Mouse (Mus musculus): ENCODE data around the gene Foxp1.

Foxp1 gene

GRCm38 (mm10) chr6:99019716-99020115, 502.8 kb downstream of the Foxp1 start:
- DNase-seq (ENCODE audit: low spot score), result no peak

DNA sequence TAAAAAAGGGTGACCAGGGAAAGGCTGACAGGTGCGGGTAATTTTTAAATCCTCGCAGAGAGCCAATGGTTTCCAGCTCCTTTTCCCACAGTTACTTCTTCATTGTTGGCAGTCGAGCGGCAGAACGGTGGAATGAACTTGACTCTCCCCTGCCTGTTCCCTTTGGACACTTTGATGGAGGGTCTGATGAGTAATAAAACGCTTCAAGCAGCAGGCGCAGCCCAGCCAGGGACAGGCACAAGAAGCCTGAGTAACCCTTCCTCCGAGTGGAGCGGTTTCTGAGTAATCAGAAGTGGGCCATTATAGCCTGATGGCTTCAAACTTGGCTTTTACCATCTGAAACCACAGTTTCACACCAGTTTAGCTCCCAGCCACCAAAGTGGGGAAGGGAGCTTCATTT, 503.3 kb downstream of the Foxp1 start:
- DNase-seq (ENCODE audit: low spot score), result no peak

GRCm38 (mm10) chr6:99013866-99014502, 508.5 kb downstream of the Foxp1 start:
- no peak for DNase-seq (ENCODE audit: low spot score)

- DNase-seq (ENCODE audit: low spot score), result no peak
These were observed 509.2 kb downstream of the Foxp1 start for GRCm38 (mm10) chr6:99013119-99013865.

DNA sequence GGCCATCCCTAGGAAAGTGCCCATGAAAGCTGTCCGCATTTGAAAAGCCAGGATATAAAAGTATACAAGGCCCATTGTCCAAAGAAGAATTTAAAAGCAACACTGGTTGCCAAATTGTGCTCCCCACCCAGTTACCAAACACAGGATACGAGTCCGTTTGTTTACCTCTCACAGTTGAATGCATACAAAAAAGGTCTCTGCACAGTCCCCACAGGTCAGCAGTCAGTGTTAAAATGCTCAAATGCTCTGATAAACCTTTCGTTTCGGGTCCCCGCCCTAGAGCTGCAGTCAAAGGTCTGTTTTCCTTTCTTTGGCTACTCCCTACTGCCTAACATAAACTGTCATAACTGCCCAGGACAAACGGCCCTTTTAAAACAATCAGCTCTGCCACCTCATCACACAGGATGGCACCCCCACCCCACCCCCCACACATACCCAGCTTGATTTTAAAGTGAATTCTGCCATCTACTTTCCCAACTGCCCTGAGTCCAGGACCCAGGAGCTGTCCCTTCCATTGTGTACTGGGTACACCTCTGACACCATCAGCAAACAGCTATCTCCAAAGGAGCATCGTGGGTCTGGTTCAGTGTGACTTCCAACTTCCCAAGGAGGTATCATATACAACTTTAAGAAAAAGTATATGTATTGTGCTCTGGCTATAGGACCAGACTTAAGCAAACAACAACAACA, 510.5 kb downstream of the Foxp1 start:
- no peak for DNase-seq (ENCODE audit: low spot score)

- no peak for DNase-seq (ENCODE audit: low spot score)
These were observed 512.8 kb downstream of the Foxp1 start for GRCm38 (mm10) chr6:99009771-99010170.

DNA sequence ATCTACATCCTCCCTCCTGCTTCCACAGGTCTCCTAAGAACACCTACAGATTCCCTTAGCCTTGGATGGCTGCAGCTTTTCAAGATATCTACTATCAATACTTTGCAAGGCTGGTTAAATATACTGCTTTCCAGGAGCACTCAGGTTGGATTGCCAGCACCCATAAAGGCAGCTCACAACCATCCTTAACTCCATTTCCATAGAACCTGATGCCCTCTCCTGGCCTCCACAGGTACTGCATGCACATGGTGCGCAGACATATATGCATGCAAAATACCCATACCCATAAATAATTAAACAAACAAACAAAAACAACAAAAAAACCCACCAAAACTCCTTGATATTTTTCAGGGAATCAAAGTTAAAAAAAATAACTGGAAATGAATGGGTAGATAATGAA, 514.0 kb downstream of the Foxp1 start:
- DNase-seq (ENCODE audit: low spot score), result no peak

GRCm38 (mm10) chr6:99007542-99007941, 515.0 kb downstream of the Foxp1 start:
- no peak for DNase-seq (ENCODE audit: low spot score)

- DNase-seq (ENCODE audit: low spot score), result no peak
These were observed 518.1 kb downstream of the Foxp1 start for GRCm38 (mm10) chr6:99004255-99004997.

- DNase-seq (ENCODE audit: low spot score), result no peak
These were observed 519.3 kb downstream of the Foxp1 start for GRCm38 (mm10) chr6:99003108-99003709.

- no peak for DNase-seq (ENCODE audit: low spot score)
These were observed 520.9 kb downstream of the Foxp1 start for GRCm38 (mm10) chr6:99001637-99002036.

DNA sequence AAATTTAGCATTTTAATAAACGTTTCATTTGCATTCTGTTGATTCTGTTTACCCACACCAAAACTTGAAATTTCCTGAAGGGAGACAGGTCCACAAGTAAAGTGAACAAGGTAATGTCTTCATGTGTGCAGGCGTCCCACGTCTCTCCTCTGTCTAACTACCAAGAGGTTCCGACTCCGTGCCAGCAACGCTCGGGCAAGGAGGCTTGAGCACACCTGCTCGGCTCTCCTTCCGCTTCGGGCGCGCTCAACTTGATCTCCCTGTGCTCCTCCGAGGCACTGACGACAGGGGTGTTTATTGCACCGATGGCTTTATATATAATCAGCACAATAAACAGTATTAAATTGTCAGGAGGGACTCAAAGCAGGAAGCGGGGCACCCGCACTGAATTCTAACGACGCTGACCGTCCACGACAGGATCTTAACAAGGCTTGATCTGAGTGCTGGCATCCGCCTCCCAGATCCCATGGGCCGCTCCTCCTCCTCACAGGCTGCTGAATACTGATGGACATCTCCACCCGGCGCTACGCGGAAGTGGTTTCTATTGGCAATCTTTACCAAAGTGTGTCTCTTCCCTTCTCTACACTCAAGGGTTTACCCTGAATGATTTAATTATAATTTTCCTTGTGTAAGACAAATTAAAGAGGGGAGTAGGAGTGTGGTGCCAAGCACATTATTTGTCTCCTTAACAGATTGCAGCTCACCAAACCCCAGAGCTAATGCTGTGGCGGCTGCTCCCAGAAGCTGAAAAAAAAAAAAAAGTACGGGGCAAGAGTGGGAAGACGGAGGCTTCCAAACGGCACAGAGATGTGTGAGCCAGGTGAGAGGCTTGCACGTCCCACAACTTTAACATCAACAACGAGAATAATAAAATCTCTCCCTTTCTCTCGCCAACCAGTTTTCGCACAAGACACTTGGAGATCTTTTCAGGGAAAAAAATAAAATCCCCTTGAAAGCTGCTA, 523.3 kb downstream of the Foxp1 start:
- no peak for DNase-seq (ENCODE audit: low spot score)

DNA sequence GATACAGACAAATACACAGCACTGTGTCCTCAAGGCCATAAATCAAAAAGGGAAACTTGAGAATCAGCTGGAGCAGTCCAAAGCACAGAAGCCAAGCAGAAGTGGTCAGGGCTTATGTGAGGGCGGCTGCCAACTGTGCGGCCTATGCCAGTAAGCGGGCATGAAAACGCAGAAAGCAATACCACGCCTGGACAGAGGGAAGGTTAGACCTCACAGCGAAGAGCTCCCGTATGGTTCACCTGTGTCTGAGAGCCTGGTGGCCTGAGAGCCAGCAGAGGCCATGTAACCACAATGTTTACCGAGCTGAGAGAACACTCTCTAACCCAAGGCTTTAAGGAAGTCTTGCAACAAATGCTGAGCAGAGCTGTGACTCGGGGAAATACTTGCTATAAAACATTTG, 524.8 kb downstream of the Foxp1 start:
- peak; percentile 35 for DNase-seq (ENCODE audit: low spot score)

DNA sequence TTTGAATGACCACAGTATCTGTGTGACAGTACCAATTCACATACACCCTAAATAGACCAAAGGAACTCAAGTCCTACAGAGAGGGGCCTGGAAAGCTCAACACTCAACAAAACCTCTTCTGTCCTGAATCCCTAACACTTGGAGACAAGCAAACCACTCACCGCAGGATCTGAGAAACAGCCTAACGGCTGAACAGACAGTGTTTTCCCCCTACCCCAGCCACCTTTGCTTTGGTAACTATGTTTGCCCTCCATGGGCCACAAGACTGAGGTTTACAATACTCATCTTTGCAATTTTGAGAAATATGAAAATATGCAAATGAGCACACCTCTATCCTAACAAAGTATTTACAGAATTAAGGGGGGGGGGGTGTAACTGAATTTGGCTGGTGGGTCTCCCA, 525.7 kb downstream of the Foxp1 start:
- DNase-seq (ENCODE audit: low spot score), result no peak

DNA sequence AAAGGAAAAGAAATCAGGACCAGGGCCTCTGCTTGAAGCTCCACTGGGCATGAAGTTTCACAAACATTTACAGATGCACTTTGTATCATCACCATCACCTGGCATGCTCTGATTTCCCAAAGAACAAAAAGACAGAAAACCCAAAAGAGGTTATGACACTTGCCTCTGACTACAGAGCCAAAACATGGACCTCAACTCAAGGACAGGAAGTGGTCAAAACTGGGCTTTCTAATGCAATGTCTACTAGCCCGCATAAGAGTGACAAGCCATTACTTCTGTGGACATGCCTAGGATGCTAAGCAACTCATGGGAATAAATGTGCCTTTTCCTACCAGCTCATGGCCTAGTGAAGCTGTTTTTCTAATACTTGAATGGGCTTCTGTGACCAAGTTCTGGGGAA, 526.2 kb downstream of the Foxp1 start:
- DNase-seq (ENCODE audit: low spot score), result no peak

DNA sequence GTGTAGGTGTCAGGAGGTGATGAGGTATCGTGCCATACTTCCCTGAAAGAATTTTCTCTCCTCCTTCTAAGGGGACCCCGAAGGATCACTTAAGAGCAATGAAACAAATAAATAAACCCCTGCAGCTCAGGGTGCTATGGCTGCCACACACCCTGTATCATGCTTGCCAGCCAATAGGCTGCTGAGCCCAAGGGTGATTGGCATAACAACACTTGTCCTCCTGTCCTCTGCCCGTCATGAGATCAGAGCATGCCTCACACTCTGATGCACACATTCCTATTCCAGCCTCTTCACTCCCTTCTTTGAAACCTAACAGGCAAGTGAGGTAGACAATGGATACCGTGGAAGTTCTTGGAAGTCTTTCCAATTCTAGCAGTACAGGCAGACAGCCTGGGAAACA, 526.8 kb downstream of the Foxp1 start:
- no peak for DNase-seq (ENCODE audit: low spot score)

- no peak for DNase-seq (ENCODE audit: low spot score)
These were observed 527.6 kb downstream of the Foxp1 start for GRCm38 (mm10) chr6:98994902-98995301.

DNA sequence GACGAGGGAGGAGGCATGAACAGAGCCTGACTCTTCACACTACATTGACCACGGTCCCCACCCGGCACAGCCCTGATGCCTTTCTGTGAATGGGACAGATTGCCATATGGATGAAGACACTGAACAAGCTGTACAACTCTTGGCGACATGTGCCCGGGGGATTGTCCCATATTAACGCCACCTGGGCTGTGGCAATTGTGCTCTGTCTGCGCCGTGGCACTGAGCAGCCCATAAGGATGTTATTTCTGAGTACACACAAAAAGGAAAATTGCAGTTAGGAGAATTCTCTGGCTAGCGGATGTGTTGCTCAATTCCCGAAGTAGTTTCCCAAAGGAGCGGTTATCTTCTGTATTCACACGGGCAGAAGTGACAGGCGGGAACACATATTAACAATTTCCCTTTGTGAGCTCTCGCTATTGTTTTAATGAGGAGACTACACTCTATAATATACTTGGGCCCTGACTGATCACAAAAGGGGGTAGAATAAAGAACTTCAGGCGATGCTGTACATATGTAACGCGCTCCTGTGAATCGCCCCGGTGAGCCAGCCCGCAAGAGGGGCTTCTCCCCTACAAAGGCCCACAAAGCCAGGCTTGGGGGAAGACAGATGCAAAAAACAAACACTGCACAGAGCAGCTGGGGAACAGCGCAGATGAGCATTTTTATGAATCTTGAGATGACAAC, 528.3 kb downstream of the Foxp1 start:
- no peak for DNase-seq (ENCODE audit: low spot score)

GRCm38 (mm10) chr6:98993231-98993630, 529.3 kb downstream of the Foxp1 start:
- no peak for DNase-seq (ENCODE audit: low spot score)

- DNase-seq (ENCODE audit: low spot score), result no peak
These were observed 529.8 kb downstream of the Foxp1 start for GRCm38 (mm10) chr6:98992772-98993147.
